Mouse (Mus musculus) liver, adult 2 months (tissue): ENCODE data around the gene Ssc5d. TPM values are rescaled to one million over a fixed set of nuclear protein-coding genes. Genes with fewer than 3 reads are reported as not detected.
A peak's percentile ranks its signal among the peaks of the same experiment; 100 is the strongest.
"Not testable (repeated sequence)": the region's sequence is repeated elsewhere in the genome, so short reads cannot be mapped to it uniquely, and the experiment has no call there.

Source experiments
- DNase-seq: peaks from one replicate; pipeline ENCODE4 v3.0.0-alpha.2; 2011; ENCODE audit warnings: low read depth, low spot score; ENCODE audit errors: extremely low read depth
- H3K27ac ChIP-seq: fragments of 200-500 bp; replicated peaks from 2 replicates; pipeline ENCODE4 v1.5.1; 2012; ENCODE audit warnings: low read depth, mild to moderate bottlenecking, control low read depth, inconsistent platforms, low read length; ENCODE audit not compliant: insufficient read depth
- H3K27me3 ChIP-seq: fragments of 200-500 bp; 2 replicates; pipeline ENCODE4 v1.6.1; 2012; ENCODE audit warnings: mild to moderate bottlenecking, moderate library complexity, low read length, inconsistent platforms; ENCODE audit not compliant: control insufficient read depth, insufficient read depth
- H3K36me3 ChIP-seq: fragments of 200-500 bp; 2 replicates; pipeline ENCODE4 v1.6.1; 2012; ENCODE audit warnings: low read length, inconsistent platforms; ENCODE audit not compliant: control insufficient read depth, insufficient read depth
- H3K4me1 ChIP-seq: fragments of 200-500 bp; 2 replicates; pipeline ENCODE4 v1.6.1; 2011; ENCODE audit warnings: low read length; ENCODE audit not compliant: control insufficient read depth, insufficient read depth
- H3K4me3 ChIP-seq: fragments of 200-500 bp; 2 replicates; pipeline ENCODE4 v1.5.1; 2011; ENCODE audit warnings: low read depth, mild to moderate bottlenecking, control low read depth, low read length, moderate library complexity; ENCODE audit not compliant: insufficient read depth
- H3K79me2 ChIP-seq: fragments of 200-500 bp; 2 replicates; pipeline ENCODE4 v1.6.1; 2012; ENCODE audit warnings: inconsistent platforms, mild to moderate bottlenecking, low read length, moderate library complexity; ENCODE audit not compliant: control insufficient read depth, insufficient read depth
- H3K9ac ChIP-seq: fragments of 200-500 bp; 2 replicates; pipeline ENCODE4 v1.6.1; 2012; ENCODE audit warnings: low read depth, mild to moderate bottlenecking, control low read depth, inconsistent platforms, low read length
- CTCF ChIP-seq: fragments of 200-500 bp; IDR thresholded peaks from 2 replicates; pipeline ENCODE4 v1.5.1; 2011; ENCODE audit warnings: low read depth, low read length, control low read depth
- POLR2A ChIP-seq: fragments of 200-500 bp; IDR thresholded peaks from 2 replicates; pipeline ENCODE4 v1.6.1; 2011; ENCODE audit warnings: low read length, control low read depth; ENCODE audit not compliant: insufficient read depth; ENCODE audit errors: extremely low read depth
- WGBS: fragments of 180-500 bp; shearing (Covaris S2); methylation state at CpG from one replicate; pipeline ENCODE4 v1.1.7; 2018; 5-methylcytosine and 5-hydroxymethylcytosine counted together
- polyA plus RNA-seq: library from polyadenylated mRNA; depleted of rRNA; stranded (reverse); fragments of >200 nt; gene quantifications from 2 replicates; pipeline ENCODE4 v1.2.3, GENCODE M21; 2012; rRNA removed
- total RNA-seq: library from RNA; depleted of rRNA; stranded (reverse); fragments of >200 nt; gene quantifications from 2 replicates; pipeline ENCODE4 v1.2.3, GENCODE M21; 2014; rRNA removed

Gene Ssc5d
- total RNA-seq = 0.07 and 0.18 TPM in 2 replicates
- 0.14 and 0.26 TPM in 2 replicates for polyA plus RNA-seq

DNA sequence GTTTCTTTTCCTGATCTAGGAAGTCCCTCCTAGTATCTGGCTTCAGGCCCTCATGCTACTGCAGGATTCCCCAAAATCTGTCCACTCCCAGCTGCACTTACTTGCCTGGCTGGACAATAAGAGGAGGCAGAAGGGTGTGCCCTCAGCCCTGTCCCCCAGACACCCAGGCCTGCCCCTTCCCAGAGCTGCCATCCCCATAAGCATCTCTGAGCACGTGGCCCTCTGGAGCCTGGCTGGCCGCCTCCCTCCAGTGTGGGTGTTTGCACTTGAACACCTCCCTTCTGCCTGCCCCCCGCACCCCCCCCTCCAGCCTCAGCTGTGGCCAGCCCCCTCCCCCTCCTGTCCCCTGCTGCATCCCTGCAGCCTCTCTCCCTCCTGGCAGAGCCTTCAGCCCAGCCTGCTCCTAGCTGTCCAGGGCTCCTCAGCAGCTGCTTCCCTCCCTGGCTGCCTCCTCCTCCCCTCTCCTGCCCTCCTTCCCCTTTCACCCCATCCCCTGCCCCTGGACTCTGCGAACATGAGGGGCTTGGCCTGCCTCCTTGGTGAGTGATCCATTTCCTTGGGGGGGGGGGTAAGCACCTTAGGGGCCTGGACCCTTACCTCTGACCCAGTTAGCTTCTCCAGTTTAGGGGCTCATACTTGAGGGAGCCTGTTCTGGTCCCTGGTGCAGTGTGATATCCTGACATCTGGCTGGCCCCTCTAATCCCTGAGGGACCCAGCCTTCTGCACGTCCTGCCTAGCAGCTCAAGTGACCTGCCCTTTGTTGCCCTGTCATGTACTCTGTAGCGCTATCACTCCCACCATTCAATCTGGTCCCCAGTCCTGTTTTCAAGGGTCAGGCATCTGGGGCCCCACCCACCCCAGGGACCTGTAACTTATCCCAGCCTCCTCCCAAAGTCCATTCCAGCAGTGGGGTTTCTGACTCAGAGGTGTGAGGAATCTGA, at the start of gene Ssc5d:
TSS of gene Ssc5d (plus strand) at position 345 of the 941 bp plus-strand sequence.
- no peaks in the 10 kb centered on the region for H3K36me3 ChIP-seq
- no peaks in the 10 kb centered on the region for H3K79me2 ChIP-seq
- peaks cover 2% of the 10 kb centered on the region; the same call in 1 of the 2 replicates for H3K4me1 ChIP-seq
- no peak within 1 kb of the TSS for H3K9ac ChIP-seq
- no peak for DNase-seq
- no peak within 1 kb of the TSS for H3K4me3 ChIP-seq
- no peak within 1 kb of the TSS for H3K27ac ChIP-seq
- 30% methylated on average over 6 of the region's 6 CpGs for WGBS
- no peak for TF ChIP-seq CTCF
- TF ChIP-seq POLR2A = no peak
- peaks cover 6% of the 10 kb centered on the region for H3K27me3 ChIP-seq

DNA sequence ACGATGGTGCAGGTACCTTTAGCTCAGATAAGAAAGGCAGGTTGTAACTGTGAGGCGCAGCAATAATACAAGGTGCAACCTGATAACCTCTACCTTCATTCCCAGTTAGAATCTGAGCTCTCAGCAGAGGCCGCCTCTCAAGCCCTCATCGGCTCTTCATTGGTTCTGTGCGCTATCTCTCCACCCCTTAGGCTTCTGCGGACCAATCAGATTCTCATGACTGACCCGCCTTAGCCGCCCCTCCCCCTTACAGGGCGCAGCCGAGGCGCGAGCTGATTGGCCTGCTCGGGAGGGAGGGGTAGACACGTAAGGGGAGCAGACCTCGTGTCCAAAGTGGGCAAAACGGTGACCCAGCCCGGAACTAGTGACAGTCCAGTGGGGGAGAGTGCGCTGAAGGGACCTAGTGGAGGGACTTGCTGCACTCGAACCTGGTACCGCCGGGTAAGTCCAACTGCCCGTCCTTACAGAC, 48.8 kb upstream of the Ssc5d start, which contains the start of gene Isoc2a:
TSS of gene Isoc2a (plus strand) at position 401 of the 469 bp plus-strand sequence.
- peaks cover 10% of the 10 kb centered on the region for H3K4me1 ChIP-seq
- no peaks in the 10 kb centered on the region for H3K36me3 ChIP-seq
- DNase-seq = peak; percentile 97
- peak within 1 kb of the TSS; percentile 91 for H3K9ac ChIP-seq
- peaks cover 11% of the 10 kb centered on the region; the same call in 1 of the 2 replicates for H3K79me2 ChIP-seq
- H3K4me3 ChIP-seq = peak within 1 kb of the TSS; percentile 76
- peak within 1 kb of the TSS; percentile 98 for H3K27ac ChIP-seq
- WGBS = 1% methylated on average over 22 of the region's 22 CpGs
- H3K27me3 ChIP-seq = no peaks in the 10 kb centered on the region
- TF ChIP-seq CTCF = peak; percentile 8; the same call in 1 of the 2 replicates
- TF ChIP-seq POLR2A = peak; percentile 100

DNA sequence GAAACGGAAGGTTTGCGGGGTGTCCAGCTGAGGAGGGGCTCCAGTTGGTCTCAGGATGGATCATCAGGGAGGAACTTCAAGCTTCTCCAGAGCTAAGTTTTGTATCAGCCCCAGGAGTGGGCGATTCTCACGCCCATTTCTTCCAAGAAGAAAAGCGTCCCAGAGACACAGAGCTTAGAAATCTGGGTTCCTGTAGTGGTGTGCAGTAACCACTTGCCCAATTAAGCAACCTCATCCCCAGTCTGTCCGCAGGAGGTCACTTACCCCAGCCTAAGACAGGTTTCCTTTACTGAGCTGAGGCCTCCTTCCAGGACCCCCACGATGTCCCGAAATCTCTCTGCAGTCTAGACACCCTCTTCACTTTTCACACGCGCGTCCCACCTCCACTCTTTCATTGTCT, 48.4 kb upstream of the Ssc5d start:
- H3K27ac ChIP-seq = peak overlapping the region; percentile 98
- H3K36me3 ChIP-seq = no peaks in the 10 kb centered on the region
- peaks cover 14% of the 10 kb centered on the region; the same call in 1 of the 2 replicates for H3K79me2 ChIP-seq
- WGBS = 4% methylated on average over 11 of the region's 11 CpGs
- DNase-seq = peak; percentile 36
- H3K9ac ChIP-seq = peak overlapping the region; percentile 91
- TF ChIP-seq POLR2A (no peak), CTCF (no peak)
- peak overlapping the region; percentile 76 for H3K4me3 ChIP-seq
- peaks cover 10% of the 10 kb centered on the region for H3K4me1 ChIP-seq
- no peaks in the 10 kb centered on the region for H3K27me3 ChIP-seq

DNA sequence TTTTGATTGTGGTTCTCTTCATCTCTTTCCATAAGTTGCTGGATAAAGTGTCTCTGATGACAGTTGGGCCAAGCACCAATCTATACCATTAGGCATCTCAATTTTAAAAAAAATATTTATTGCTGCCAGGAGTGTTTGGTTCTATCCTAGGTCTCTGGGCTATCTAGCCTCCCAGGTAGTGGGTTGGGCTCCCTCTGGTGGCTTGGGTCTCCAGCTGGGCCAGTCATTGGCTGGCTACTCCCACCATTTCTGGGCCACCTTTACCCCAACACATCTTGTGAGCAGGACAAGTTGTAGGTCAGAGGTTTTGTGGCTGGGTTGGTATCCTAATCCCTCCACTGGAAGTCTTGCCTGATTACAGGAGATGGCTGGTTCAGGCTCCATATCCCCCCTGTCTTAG, 47.4 kb upstream of the Ssc5d start:
- TF ChIP-seq POLR2A (no peak), CTCF (peak; percentile 72)
- Histone ChIP-seq H3K79me2 (peaks cover 14% of the 10 kb centered on the region; the same call in 1 of the 2 replicates), H3K4me3 (peak overlapping the region; percentile 76), H3K9ac (no peak overlapping the region; the same call in 1 of the 2 replicates), H3K36me3 (peaks cover 2% of the 10 kb centered on the region; the same call in 1 of the 2 replicates), H3K4me1 (peaks cover 10% of the 10 kb centered on the region), H3K27ac (peak overlapping the region; percentile 98; the same call in 1 of the 2 replicates), H3K27me3 (no peaks in the 10 kb centered on the region)
- peak; percentile 37 for DNase-seq

DNA sequence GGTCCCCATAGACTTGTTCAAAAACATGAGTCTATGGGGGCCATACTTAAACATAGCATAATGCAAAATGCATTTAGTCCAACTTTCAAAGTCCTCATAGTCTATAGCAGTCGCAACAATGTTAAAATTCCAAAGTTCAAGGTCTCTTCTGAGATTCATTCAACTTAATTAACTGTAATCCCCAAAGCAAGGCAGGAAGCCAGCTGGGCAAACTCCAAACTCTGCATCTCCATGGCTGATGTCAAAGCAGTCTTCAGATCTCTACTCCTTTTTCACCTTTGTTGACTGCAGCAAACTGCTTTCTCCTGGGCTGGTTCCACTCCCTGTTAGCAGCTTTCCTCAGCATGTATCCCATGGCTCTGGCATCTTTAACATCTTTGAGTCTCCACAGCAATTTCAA, 46.5 kb upstream of the Ssc5d start:
- H3K79me2 ChIP-seq = peaks cover 17% of the 10 kb centered on the region; the same call in 1 of the 2 replicates
- not testable (repeated sequence) for H3K4me3 ChIP-seq, H3K9ac ChIP-seq, DNase-seq, H3K36me3 ChIP-seq, H3K27ac ChIP-seq, H3K27me3 ChIP-seq
- peaks cover 10% of the 10 kb centered on the region for H3K4me1 ChIP-seq
- 21% methylated on average over 1 of the region's 1 CpGs for WGBS

DNA sequence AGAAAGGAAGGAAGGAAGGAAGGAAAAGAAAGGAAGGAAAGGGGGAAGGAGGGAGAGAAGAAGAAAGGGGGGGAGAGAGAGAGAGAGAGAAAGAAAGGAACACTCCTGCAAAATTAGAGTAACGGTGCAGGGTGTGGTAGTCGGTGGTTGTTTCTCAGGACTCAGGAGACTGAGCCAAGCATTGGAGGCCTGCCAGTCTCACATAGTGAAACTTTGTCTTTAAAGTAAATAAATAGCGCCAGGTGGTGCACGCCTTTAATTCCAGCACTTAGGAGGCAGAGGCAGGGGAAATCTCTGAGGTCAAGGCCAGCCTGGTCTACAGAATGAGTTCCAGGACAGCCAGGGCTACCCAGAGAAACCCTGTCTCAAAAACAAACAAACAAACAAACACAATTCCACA, 38.9 kb upstream of the Ssc5d start:
- Histone ChIP-seq H3K4me1 (peaks cover 3% of the 10 kb centered on the region), H3K36me3 (peaks cover 4% of the 10 kb centered on the region; the same call in 1 of the 2 replicates), H3K27ac (no peak overlapping the region), H3K79me2 (peaks cover 7% of the 10 kb centered on the region; the same call in 1 of the 2 replicates), H3K27me3 (no peaks in the 10 kb centered on the region), H3K4me3 (no peak overlapping the region), H3K9ac (no peak overlapping the region)
- DNase-seq = peak; percentile 71
- no peak for TF ChIP-seq POLR2A
- 11% methylated on average over 4 of the region's 4 CpGs for WGBS
